Mouse (Mus musculus) adrenal gland, postnatal 14 days (tissue): Measurements from ENCODE around the gene Olfr1491. TPM values are rescaled to one million over a fixed set of nuclear protein-coding genes. Genes with fewer than 3 reads are reported as not detected.

Experiments
- DNase-seq: peaks from one replicate; pipeline ENCODE4 v3.0.0; 2021; ENCODE audit warnings: mixed read lengths
- long read RNA-seq, 2 experiments: library from polyadenylated mRNA; stranded (forward); transcript quantifications; one replicate each; pipeline ENCODE4 v2.0.0; 2021
- total RNA-seq: library from RNA; stranded (reverse); gene quantifications from 2 replicates; pipeline ENCODE4 v1.2.3, GENCODE M21; 2021

The Olfr1491 gene
- total RNA-seq, result not detected in 2 replicates
- long read RNA-seq, experiment 1, result 0 reads
- long read RNA-seq, experiment 2, result 0 reads

DNA sequence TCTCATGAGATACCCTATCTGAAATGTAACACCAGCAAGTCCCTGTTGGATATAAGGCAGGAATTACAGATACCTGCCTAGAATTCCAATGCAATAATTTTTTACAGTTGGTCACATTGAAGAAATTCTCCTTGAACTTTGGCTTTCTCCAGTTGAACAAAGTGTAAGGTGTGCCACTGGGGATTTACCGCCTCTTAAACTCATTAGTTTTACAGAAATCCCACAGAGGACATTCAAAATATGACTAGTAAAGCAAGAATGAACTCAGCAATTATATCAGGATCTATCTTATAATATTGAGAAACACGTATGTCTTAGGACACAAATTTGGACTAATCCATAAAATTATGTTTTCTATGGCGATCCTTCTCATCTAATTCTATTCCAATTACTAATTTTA, at the start of gene Olfr1491:
Gene Olfr1491, plus strand, starts transcription at position 301 of the 400 bp plus-strand sequence.
- DNase-seq, result no peak

GRCm38 (mm10) chr19:13650791-13651190, 46.3 kb upstream of the Olfr1491 start, which contains the start of gene Olfr1490:
Olfr1490 (plus strand) TSS chr19:13651091.
- no peak for DNase-seq

DNA sequence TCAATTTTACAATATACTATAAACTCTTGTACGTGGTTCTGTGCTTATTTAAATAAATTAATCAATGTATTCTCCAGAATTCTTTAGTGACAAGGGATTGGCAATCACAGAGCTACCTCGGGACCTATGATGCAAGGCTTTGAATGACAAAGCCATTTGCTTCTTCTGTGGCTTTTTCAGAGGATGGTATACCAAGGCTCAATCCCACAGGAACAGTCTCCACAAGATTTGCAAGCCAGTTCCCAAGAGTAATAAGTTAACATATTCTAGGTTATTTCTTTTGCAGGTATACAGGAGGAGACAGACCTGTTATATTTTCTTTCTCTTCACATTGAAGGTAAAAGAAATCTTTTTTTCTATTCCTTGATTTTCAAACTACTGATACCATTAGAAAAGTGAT, 25.9 kb downstream of the Olfr1491 start, which contains the start of gene Olfr1493-ps1:
Gene Olfr1493-ps1, plus strand, starts transcription at position 301 of the 400 bp plus-strand sequence.
- DNase-seq, result no peak

GRCm38 (mm10) chr19:13739428-13739827, 42.4 kb downstream of the Olfr1491 start, which contains the start of gene Olfr1494:
Olfr1494 (plus strand) TSS chr19:13739728.
- DNase-seq, result no peak

DNA sequence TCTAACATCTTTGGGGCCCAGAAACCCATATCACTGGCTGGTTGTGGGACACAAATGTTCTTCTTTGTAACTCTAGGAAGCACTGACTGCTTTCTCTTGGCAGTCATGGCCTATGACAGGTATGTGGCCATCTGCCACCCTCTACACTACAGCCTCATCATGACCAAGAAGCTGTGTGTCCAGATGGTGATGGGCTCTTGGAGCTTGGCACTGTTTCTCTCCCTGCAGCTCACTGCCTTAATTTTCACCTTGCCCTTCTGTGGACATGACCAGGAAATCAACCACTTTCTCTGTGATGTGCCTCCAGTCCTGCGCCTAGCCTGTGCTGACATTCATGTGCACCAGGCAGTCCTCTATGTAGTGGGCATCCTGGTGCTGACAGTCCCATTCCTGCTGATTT, 52.3 kb downstream of the Olfr1491 start:
- no peak for DNase-seq

Other genes starting within 250 kb of the Olfr1491 start
- gene Olfr1472, start 241.2 kb upstream of the Olfr1491 start, total RNA-seq, result not detected in 2 replicates
- not detected in 2 replicates for gene Olfr1474, start 227.7 kb upstream of the Olfr1491 start, total RNA-seq
- not detected in 2 replicates for gene Olfr1475, start 217.1 kb upstream of the Olfr1491 start, total RNA-seq
- not detected in 2 replicates for gene Olfr1477, start 196.7 kb upstream of the Olfr1491 start, total RNA-seq
- gene Olfr1480, start 169.4 kb upstream of the Olfr1491 start, total RNA-seq, result not detected in 2 replicates
- not detected in 2 replicates for gene Olfr1484, start 113.8 kb upstream of the Olfr1491 start, total RNA-seq
- not detected in 2 replicates for gene Olfr1487, start 79.9 kb upstream of the Olfr1491 start, total RNA-seq
- gene Olfr1489, start 65.6 kb upstream of the Olfr1491 start, total RNA-seq, result not detected in 2 replicates
- not detected in 2 replicates for gene Olfr1490, start 46.2 kb upstream of the Olfr1491 start, total RNA-seq
- not detected in 2 replicates for gene Olfr1493-ps1, start 26.0 kb downstream of the Olfr1491 start, total RNA-seq
- gene Olfr1494, start 42.5 kb downstream of the Olfr1491 start, total RNA-seq, result not detected in 2 replicates
- gene Olfr1495, start 67.3 kb downstream of the Olfr1491 start, total RNA-seq, result not detected in 2 replicates
- gene Olfr1496, start 80.6 kb downstream of the Olfr1491 start, total RNA-seq, result not detected in 2 replicates
- gene Olfr1497, start 100.9 kb downstream of the Olfr1491 start, total RNA-seq, result not detected in 2 replicates
- not detected in 2 replicates for gene Olfr1499, start 122.2 kb downstream of the Olfr1491 start, total RNA-seq
- not detected in 2 replicates for gene Olfr1500, start 133.2 kb downstream of the Olfr1491 start, total RNA-seq
- not detected in 2 replicates for gene Olfr1501, start 153.4 kb downstream of the Olfr1491 start, total RNA-seq
- gene Olfr1502, start 164.5 kb downstream of the Olfr1491 start, total RNA-seq, result not detected in 2 replicates
- not detected in 2 replicates for gene Olfr1504, start 200.7 kb downstream of the Olfr1491 start, total RNA-seq
- gene Olfr1505, start 216.3 kb downstream of the Olfr1491 start, total RNA-seq, result not detected in 2 replicates